Mouse (Mus musculus) CH12.LX (cell line): Measurements from ENCODE around the gene Aurkc. TPM values are rescaled to one million over a fixed set of nuclear protein-coding genes. Genes with fewer than 3 reads are reported as not detected.
"Not testable (repeated sequence)": the region's sequence is repeated elsewhere in the genome, so short reads cannot be mapped to it uniquely, and the experiment has no call there.

ENCODE experiments used
- DNase-seq: peaks from one replicate; pipeline ENCODE4 v3.0.0-alpha.2; 2013; ENCODE audit errors: extremely low read depth
- H3K27ac ChIP-seq: 2 replicates; pipeline ENCODE4 v1.5.1; 2012; ENCODE audit warnings: low read depth, mild to moderate bottlenecking, control low read depth, moderate library complexity; ENCODE audit not compliant: insufficient read depth
- H3K27me3 ChIP-seq: replicated peaks from 2 replicates; pipeline ENCODE3; 2012; ENCODE audit warnings: inconsistent platforms
- H3K36me3 ChIP-seq, 2 experiments: replicated peaks in 1 of 2; 2 replicates each; pipeline versions ENCODE3 to v1.6.1; 2012; ENCODE audit warnings: inconsistent platforms in 1 of 2, low read length in 1 of 2, mild to moderate bottlenecking in 1 of 2, mixed read lengths in 1 of 2, moderate library complexity in 1 of 2; ENCODE audit not compliant: control insufficient read depth in 1 of 2, insufficient read depth in 1 of 2
- H3K4me1 ChIP-seq, 2 experiments: 2 replicates each; pipeline ENCODE4 v1.6.1; 2012; ENCODE audit warnings: inconsistent platforms in 1 of 2, moderate library complexity in 1 of 2; ENCODE audit not compliant: insufficient read depth in 2 of 2, control insufficient read depth in 1 of 2
- H3K4me2 ChIP-seq: 2 replicates; pipeline ENCODE4 v1.6.1; 2012; ENCODE audit warnings: low read depth, mild to moderate bottlenecking, control low read depth; ENCODE audit not compliant: poor library complexity, insufficient read depth, severe bottlenecking
- H3K4me3 ChIP-seq, 3 experiments: fragments of 150-350 bp in 1 of 3; sonication (generic) in 1 of 3; replicated peaks in 1 of 3; 2 replicates each; pipeline versions ENCODE3 to v1.5.1; 2011 to 2012; ENCODE audit warnings: low read depth in 2 of 3, low read length in 2 of 3, mild to moderate bottlenecking in 2 of 3, moderate library complexity in 2 of 3, control low read depth in 1 of 3, improper control_type of control experiment in 1 of 3, inconsistent platforms in 1 of 3, mixed read lengths in 1 of 3; ENCODE audit not compliant: poor library complexity in 1 of 3
- H3K79me2 ChIP-seq: replicated peaks from 2 replicates; pipeline ENCODE4 v1.6.1; 2012; ENCODE audit warnings: mild to moderate bottlenecking, moderate library complexity; ENCODE audit not compliant: control insufficient read depth, poor library complexity, insufficient read depth, severe bottlenecking; ENCODE audit errors: extremely low read depth
- H3K9ac ChIP-seq: 2 replicates; pipeline ENCODE4 v1.6.1; 2012; ENCODE audit warnings: low read depth, mild to moderate bottlenecking, control low read depth, moderate library complexity; ENCODE audit not compliant: insufficient read depth
- H3K9me3 ChIP-seq: replicated peaks from 2 replicates; pipeline ENCODE3; 2012; ENCODE audit warnings: low read length, inconsistent platforms, mixed read lengths
- CHD2 ChIP-seq: IDR thresholded peaks from 2 replicates; pipeline ENCODE4 v1.6.1; 2011; ENCODE audit warnings: low read length, improper control_type of control experiment
- E2F4 ChIP-seq: IDR thresholded peaks from 2 replicates; pipeline ENCODE4 v1.6.1; 2011; ENCODE audit warnings: low read depth, low read length, improper control_type of control experiment; ENCODE audit not compliant: insufficient replicate concordance
- MAFK ChIP-seq: IDR thresholded peaks from 2 replicates; pipeline ENCODE4 v1.6.1; 2011; ENCODE audit warnings: low read length, improper control_type of control experiment; ENCODE audit not compliant: insufficient replicate concordance
- MAX ChIP-seq: IDR thresholded peaks from 2 replicates; pipeline ENCODE4 v1.6.1; 2011; ENCODE audit warnings: low read length, improper control_type of control experiment
- MAZ ChIP-seq: IDR thresholded peaks from 2 replicates; pipeline ENCODE4 v1.6.1; 2012; ENCODE audit warnings: low read depth, mild to moderate bottlenecking, inconsistent platforms, low read length, improper control_type of control experiment, moderate library complexity
- POLR2A ChIP-seq: IDR thresholded peaks from 2 replicates; pipeline ENCODE4 v1.6.1; 2011; ENCODE audit warnings: low read depth, mild to moderate bottlenecking, improper control_type of control experiment, low read length
- TBP ChIP-seq: conservative IDR thresholded peaks from 2 replicates; pipeline ENCODE4 v1.6.1; 2011; ENCODE audit warnings: low read depth, low read length, improper control_type of control experiment
- TCF12 ChIP-seq: IDR thresholded peaks from 2 replicates; pipeline ENCODE4 v1.6.1; 2014; ENCODE audit warnings: low read depth, mild to moderate bottlenecking, inconsistent platforms, low read length, improper control_type of control experiment
- ZKSCAN1 ChIP-seq: IDR thresholded peaks from 2 replicates; pipeline ENCODE4 v1.6.1; 2012; ENCODE audit warnings: low read depth, inconsistent platforms, low read length, improper control_type of control experiment, borderline replicate concordance
- ZNF384 ChIP-seq: IDR thresholded peaks from 2 replicates; pipeline ENCODE4 v1.6.1; 2012; ENCODE audit warnings: low read depth, low read length, improper control_type of control experiment, inconsistent platforms
- dilution Hi-C: fragments of 300-500 bp; cut with MboI; formaldehyde crosslinking; loops from 2 replicates; pipeline ENCODE4 v1.14.3; 2020; ENCODE audit warnings: low sequenced_read_pairs; ENCODE audit not compliant: extremely low pct_unique_long_range_greater_than_20kb, extremely low pct_ligation_motif_present
- in situ Hi-C: fragments of 300-500 bp; cut with MboI; formaldehyde crosslinking; loops from 3 replicates; pipeline ENCODE4 v1.14.3; 2019; ENCODE audit warnings: low sequenced_read_pairs, low pct_ligation_motif_present, low pct_unique_long_range_greater_than_20kb, mixed read lengths
- polyA plus RNA-seq: library from polyadenylated mRNA; unstranded; fragments of >175 nt; gene quantifications from 2 replicates; pipeline ENCODE4 v1.2.1, GENCODE M21; 2012; ENCODE audit warnings: low read depth; ENCODE audit not compliant: insufficient read length
- total RNA-seq, 2 experiments: library from RNA; depleted of rRNA; stranded (reverse); fragments of 300-350 nt in 1 of 2; fragments of >200 nt in 1 of 2; gene quantifications; 2 replicates each; pipeline ENCODE4 v1.2.3; 2012 to 2014

The Aurkc gene
- total and polyA plus RNA-seq, 3 experiments = 0.21 to 0.50 TPM; not detected in 1

GRCm38 (mm10) chr7:7027445-7027844 is 32.3 kb downstream of the Aurkc start:
- Histone ChIP-seq H3K27ac (no peak overlapping the region), H3K36me3 (no peaks in the 10 kb centered on the region), H3K27me3 (no peaks in the 10 kb centered on the region), H3K4me1 (no peaks in the 10 kb centered on the region), H3K4me2 (no peak overlapping the region), H3K9me3 (peaks cover 17% of the 10 kb centered on the region), H3K4me3 (no peak overlapping the region), H3K9ac (no peak overlapping the region), H3K79me2 (no peaks in the 10 kb centered on the region)
- in situ Hi-C loops (no loop called here), dilution Hi-C loops (no loop called here)
- no peak for DNase-seq
- no peak for TF ChIP-seq CHD2
- TF ChIP-seq ZKSCAN1 = no peak
- TF ChIP-seq TCF12 = no peak
- no peak for TF ChIP-seq MAFK
- TF ChIP-seq ZNF384 = no peak
- TF ChIP-seq MAZ = no peak
- no peak for TF ChIP-seq MAX
- TF ChIP-seq POLR2A = no peak
- no peak for TF ChIP-seq E2F4
- no peak for TF ChIP-seq TBP

- H3K36me3 ChIP-seq, DNase-seq, in situ Hi-C loops, dilution Hi-C loops, H3K4me2 ChIP-seq, H3K9me3 ChIP-seq, H3K4me1 ChIP-seq, H3K27me3 ChIP-seq, H3K9ac ChIP-seq, H3K27ac ChIP-seq, H3K4me3 ChIP-seq, H3K79me2 ChIP-seq: not testable (repeated sequence)
Measured at GRCm38 (mm10) chr7:7049659-7050320, 54.7 kb downstream of the Aurkc start.

Other genes starting within 250 kb of the Aurkc start
- 18.1 and 19.7 TPM in 2 replicates for gene Zfp954, start 126.2 kb downstream of the Aurkc start, total RNA-seq (2012; rRNA removed)
- gene Zfp954, start 126.2 kb downstream of the Aurkc start, total RNA-seq (2014; rRNA removed) = 18.6 and 19.4 TPM in 2 replicates
- gene Zfp954, start 126.2 kb downstream of the Aurkc start, polyA plus RNA-seq = 7.5 and 7.6 TPM in 2 replicates
- gene Zfp773, start 141.5 kb downstream of the Aurkc start, total RNA-seq (2012; rRNA removed) = 3.4 and 5.1 TPM in 2 replicates
- gene Zfp773, start 141.5 kb downstream of the Aurkc start, total RNA-seq (2014; rRNA removed) = 4.3 and 4.4 TPM in 2 replicates
- gene Zfp773, start 141.5 kb downstream of the Aurkc start, polyA plus RNA-seq = 6.4 and 7.0 TPM in 2 replicates
- 1.8 and 2.2 TPM in 2 replicates for gene Zfp418, start 176.0 kb downstream of the Aurkc start, total RNA-seq (2012; rRNA removed)
- gene Zfp418, start 176.0 kb downstream of the Aurkc start, total RNA-seq (2014; rRNA removed) = 0.92 and 1.3 TPM in 2 replicates
- gene Zfp418, start 176.0 kb downstream of the Aurkc start, polyA plus RNA-seq = 0.89 and 1.2 TPM in 2 replicates
- gene Zfp772, start 214.7 kb downstream of the Aurkc start, total RNA-seq (2012; rRNA removed) = 2.5 and 2.8 TPM in 2 replicates
- gene Zfp772, start 214.7 kb downstream of the Aurkc start, total RNA-seq (2014; rRNA removed) = 3.4 and 3.5 TPM in 2 replicates
- gene Zfp772, start 214.7 kb downstream of the Aurkc start, polyA plus RNA-seq = 1.6 and 1.7 TPM in 2 replicates